Mouse (Mus musculus) forebrain, postnatal 0 days (tissue): ENCODE results near the gene Slco1a1. TPM values are rescaled to one million over a fixed set of nuclear protein-coding genes. Genes with fewer than 3 reads are reported as not detected.

ENCODE experiments used
- ATAC-seq: fragments of 200-750 bp; cut with Nextera tagmentation; 2 replicates; pipeline ENCODE4 v1.8.0; 2017; ENCODE audit warnings: mild to moderate bottlenecking, moderate library complexity
- DNase-seq: peaks from one replicate; pipeline ENCODE4 v3.0.0-alpha.2; 2015
- H3K27ac ChIP-seq: fragments of 300-500 bp; sonication (generic); 2 replicates; pipeline ENCODE4 v1.5.1; 2014; ENCODE audit warnings: low read depth, mild to moderate bottlenecking, antibody characterized with exemption, low read length, moderate library complexity, mixed read lengths
- H3K27me3 ChIP-seq: fragments of 300-500 bp; sonication (generic); 2 replicates; pipeline ENCODE4 v1.6.1; 2014; ENCODE audit warnings: mild to moderate bottlenecking, low read length, mixed read lengths; ENCODE audit not compliant: insufficient read depth
- H3K36me3 ChIP-seq: fragments of 300-500 bp; sonication (generic); 2 replicates; pipeline ENCODE4 v1.6.1; 2014; ENCODE audit warnings: mild to moderate bottlenecking, moderate library complexity; ENCODE audit not compliant: insufficient read depth
- H3K4me1 ChIP-seq: fragments of 300-500 bp; sonication (generic); 2 replicates; pipeline ENCODE4 v1.6.1; 2014; ENCODE audit warnings: antibody characterized with exemption; ENCODE audit not compliant: insufficient read depth
- H3K4me2 ChIP-seq: fragments of 300-500 bp; sonication (generic); 2 replicates; pipeline ENCODE4 v1.6.1; 2014; ENCODE audit warnings: low read depth, mild to moderate bottlenecking, moderate library complexity
- H3K4me3 ChIP-seq: fragments of 300-500 bp; sonication (generic); 2 replicates; pipeline ENCODE4 v1.5.1; 2014; ENCODE audit warnings: low read depth, low read length, mixed read lengths
- H3K9ac ChIP-seq: fragments of 300-500 bp; sonication (generic); 2 replicates; pipeline ENCODE4 v1.6.1; 2014; ENCODE audit warnings: mild to moderate bottlenecking
- H3K9me3 ChIP-seq: fragments of 300-500 bp; sonication (generic); 2 replicates; pipeline ENCODE4 v1.6.1; 2016; ENCODE audit warnings: low read length
- CTCF ChIP-seq: sonication (generic); IDR thresholded peaks from 2 replicates; pipeline ENCODE4 v1.5.1; 2016; ENCODE audit warnings: antibody characterized with exemption, control low read depth, low read depth
- WGBS: fragments of 180-500 bp; shearing (Covaris S2); extraction: QIAGEN DNeasy Blood & Tissue Kit; methylation state at CpG from one replicate; pipeline ENCODE4 v1.1.7; 2014; 5-methylcytosine and 5-hydroxymethylcytosine counted together
- polyA plus RNA-seq: library from polyadenylated mRNA; unstranded; fragments of >200 nt; fragmentation: Nextera tagmentation; extraction: Ambion mirVana; gene quantifications from 2 replicates; pipeline ENCODE4 v1.2.1, GENCODE M21; 2015
- total RNA-seq: library from RNA; depleted of rRNA; stranded (reverse); fragments of >200 nt; gene quantifications from 2 replicates; pipeline ENCODE4 v1.2.3, GENCODE M21; 2014; rRNA removed

The Slco1a1 gene
- total and polyA plus RNA-seq, 2 experiments from 2014 or later: not detected

- no peak overlapping the region for H3K4me2 ChIP-seq
- no peak overlapping the region for H3K27ac ChIP-seq
- no peaks in the 10 kb centered on the region for H3K9me3 ChIP-seq
- H3K4me1 ChIP-seq: no peaks in the 10 kb centered on the region
- no peaks in the 10 kb centered on the region for H3K36me3 ChIP-seq
- DNase-seq (no peak), ATAC-seq (no peak)
- 78% methylated on average over 8 of the region's 8 CpGs for WGBS
- H3K4me3 ChIP-seq: no peak overlapping the region
- H3K27me3 ChIP-seq: no peaks in the 10 kb centered on the region
- TF ChIP-seq CTCF: no peak
- no peak overlapping the region for H3K9ac ChIP-seq
Measured at GRCm38 (mm10) chr6:141857735-141858531, 88.8 kb downstream of the Slco1a1 start.

Other genes starting within 250 kb of the Slco1a1 start
- not detected in 2 replicates for gene Gm5724, start 173.2 kb downstream of the Slco1a1 start, total RNA-seq
- gene Gm5724, start 173.2 kb downstream of the Slco1a1 start, polyA plus RNA-seq: not detected in 2 replicates
- 3.3 and 6.3 TPM in 2 replicates for gene Slco1a4, start 90.8 kb downstream of the Slco1a1 start, total RNA-seq
- 2.7 and 3.1 TPM in 2 replicates for gene Slco1a4, start 90.8 kb downstream of the Slco1a1 start, polyA plus RNA-seq
- 0.10 TPM in 1 of 2 replicates, not detected in the other for gene Gm6614, start 64.5 kb upstream of the Slco1a1 start, total RNA-seq
- gene Gm6614, start 64.5 kb upstream of the Slco1a1 start, polyA plus RNA-seq: not detected in 2 replicates